Mouse (Mus musculus) lung, adult 2 months (tissue): ENCODE data around the gene Slc17a9.
"Not testable (repeated sequence)": the region's sequence is repeated elsewhere in the genome, so short reads cannot be mapped to it uniquely, and the experiment has no call there.

Experiments used
- CTCF ChIP-seq: fragments of 200-500 bp; IDR thresholded peaks from 2 replicates; pipeline ENCODE4 v1.5.1; 2011; ENCODE audit warnings: mild to moderate bottlenecking, low read length, control low read depth; ENCODE audit not compliant: insufficient read depth
- POLR2A ChIP-seq: fragments of 200-500 bp; IDR thresholded peaks from 2 replicates; pipeline ENCODE4 v1.6.1; 2011; ENCODE audit warnings: low read depth, mild to moderate bottlenecking, control low read depth, low read length, borderline replicate concordance; ENCODE audit errors: extremely low read depth

DNA sequence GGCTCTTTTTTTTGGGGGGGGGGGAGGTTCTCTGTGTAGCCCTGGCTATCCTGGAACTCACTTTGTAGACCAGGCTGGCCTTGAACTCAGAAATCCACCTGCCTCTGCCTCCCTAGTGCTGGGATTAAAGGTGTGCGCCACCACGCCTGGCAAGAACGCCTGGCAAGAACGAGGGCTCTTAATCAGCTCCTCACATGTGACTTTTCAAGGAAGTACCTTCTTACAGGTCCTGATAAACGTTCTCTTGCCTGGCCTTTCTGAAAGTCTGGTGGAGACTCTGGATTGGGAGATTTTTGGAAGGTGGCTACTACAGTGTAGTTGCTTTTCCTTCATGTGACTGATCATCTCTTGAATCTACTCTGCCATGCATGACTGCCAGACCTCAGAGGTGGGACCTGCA is 2.3 kb upstream of the Slc17a9 start:
- not testable (repeated sequence) for TF ChIP-seq CTCF, POLR2A
